Mouse (Mus musculus) CH12.LX (cell line): Measurements from ENCODE around the gene Dcpp1. TPM values are rescaled to one million over a fixed set of nuclear protein-coding genes. Genes with fewer than 3 reads are reported as not detected.
"Not testable (repeated sequence)": the region's sequence is repeated elsewhere in the genome, so short reads cannot be mapped to it uniquely, and the experiment has no call there.

Experiments
- DNase-seq: peaks from one replicate; pipeline ENCODE4 v3.0.0-alpha.2; 2013; ENCODE audit errors: extremely low read depth
- H3K27ac ChIP-seq: 2 replicates; pipeline ENCODE4 v1.5.1; 2012; ENCODE audit warnings: low read depth, mild to moderate bottlenecking, control low read depth, moderate library complexity; ENCODE audit not compliant: insufficient read depth
- H3K27me3 ChIP-seq: replicated peaks from 2 replicates; pipeline ENCODE3; 2012; ENCODE audit warnings: inconsistent platforms
- H3K36me3 ChIP-seq, 2 experiments: replicated peaks in 1 of 2; 2 replicates each; pipeline versions ENCODE3 to v1.6.1; 2012; ENCODE audit warnings: inconsistent platforms in 1 of 2, low read length in 1 of 2, mild to moderate bottlenecking in 1 of 2, mixed read lengths in 1 of 2, moderate library complexity in 1 of 2; ENCODE audit not compliant: control insufficient read depth in 1 of 2, insufficient read depth in 1 of 2
- H3K4me1 ChIP-seq, 2 experiments: 2 replicates each; pipeline ENCODE4 v1.6.1; 2012; ENCODE audit warnings: inconsistent platforms in 1 of 2, moderate library complexity in 1 of 2; ENCODE audit not compliant: insufficient read depth in 2 of 2, control insufficient read depth in 1 of 2
- H3K4me2 ChIP-seq: 2 replicates; pipeline ENCODE4 v1.6.1; 2012; ENCODE audit warnings: low read depth, mild to moderate bottlenecking, control low read depth; ENCODE audit not compliant: poor library complexity, insufficient read depth, severe bottlenecking
- H3K4me3 ChIP-seq, 3 experiments: fragments of 150-350 bp in 1 of 3; sonication (generic) in 1 of 3; replicated peaks in 1 of 3; 2 replicates each; pipeline versions ENCODE3 to v1.5.1; 2011 to 2012; ENCODE audit warnings: low read depth in 2 of 3, low read length in 2 of 3, mild to moderate bottlenecking in 2 of 3, moderate library complexity in 2 of 3, control low read depth in 1 of 3, improper control_type of control experiment in 1 of 3, inconsistent platforms in 1 of 3, mixed read lengths in 1 of 3; ENCODE audit not compliant: poor library complexity in 1 of 3
- H3K79me2 ChIP-seq: replicated peaks from 2 replicates; pipeline ENCODE4 v1.6.1; 2012; ENCODE audit warnings: mild to moderate bottlenecking, moderate library complexity; ENCODE audit not compliant: control insufficient read depth, poor library complexity, insufficient read depth, severe bottlenecking; ENCODE audit errors: extremely low read depth
- H3K9ac ChIP-seq: 2 replicates; pipeline ENCODE4 v1.6.1; 2012; ENCODE audit warnings: low read depth, mild to moderate bottlenecking, control low read depth, moderate library complexity; ENCODE audit not compliant: insufficient read depth
- H3K9me3 ChIP-seq: replicated peaks from 2 replicates; pipeline ENCODE3; 2012; ENCODE audit warnings: low read length, inconsistent platforms, mixed read lengths
- CHD1 ChIP-seq: IDR thresholded peaks from 2 replicates; pipeline ENCODE4 v1.6.1; 2012; ENCODE audit warnings: low read depth, low read length, improper control_type of control experiment, inconsistent platforms
- CTCF ChIP-seq, 2 experiments: IDR thresholded peaks in 1 of 2; conservative IDR thresholded peaks in 1 of 2; 2 replicates each; pipeline ENCODE4 v1.5.1; 2011 to 2012; ENCODE audit warnings: low read depth in 2 of 2, low read length in 2 of 2, improper control_type of control experiment in 1 of 2, inconsistent platforms in 1 of 2, mild to moderate bottlenecking in 1 of 2, moderate library complexity in 1 of 2
- E2F4 ChIP-seq: IDR thresholded peaks from 2 replicates; pipeline ENCODE4 v1.6.1; 2011; ENCODE audit warnings: low read depth, low read length, improper control_type of control experiment; ENCODE audit not compliant: insufficient replicate concordance
- ELF1 ChIP-seq: IDR thresholded peaks from 2 replicates; pipeline ENCODE4 v1.6.1; 2014; ENCODE audit warnings: low read depth, mild to moderate bottlenecking, inconsistent platforms, low read length, improper control_type of control experiment
- EP300 ChIP-seq: IDR thresholded peaks from 2 replicates; pipeline ENCODE4 v1.6.1; 2011; ENCODE audit warnings: low read length, improper control_type of control experiment
- HCFC1 ChIP-seq: IDR thresholded peaks from 2 replicates; pipeline ENCODE4 v1.6.1; 2012; ENCODE audit warnings: low read depth, mild to moderate bottlenecking, inconsistent platforms, low read length, improper control_type of control experiment
- IRF4 ChIP-seq: IDR thresholded peaks from 2 replicates; pipeline ENCODE4 v1.6.1; 2014; ENCODE audit warnings: low read depth, mild to moderate bottlenecking, inconsistent platforms, low read length, improper control_type of control experiment
- JUN ChIP-seq: IDR thresholded peaks from 2 replicates; pipeline ENCODE4 v1.6.1; 2011; ENCODE audit warnings: low read depth, mild to moderate bottlenecking, low read length, improper control_type of control experiment, moderate library complexity; ENCODE audit not compliant: insufficient read depth
- KAT2A ChIP-seq: IDR thresholded peaks from 2 replicates; pipeline ENCODE4 v1.6.1; 2012; ENCODE audit warnings: low read length, improper control_type of control experiment, inconsistent platforms; ENCODE audit not compliant: insufficient replicate concordance
- MAX ChIP-seq: IDR thresholded peaks from 2 replicates; pipeline ENCODE4 v1.6.1; 2011; ENCODE audit warnings: low read length, improper control_type of control experiment
- MEF2A ChIP-seq: IDR thresholded peaks from 2 replicates; pipeline ENCODE4 v1.6.1; 2014; ENCODE audit warnings: low read depth, mild to moderate bottlenecking, inconsistent platforms, low read length, improper control_type of control experiment, borderline replicate concordance
- MYC ChIP-seq: IDR thresholded peaks from 2 replicates; pipeline ENCODE4 v1.6.1; 2011; ENCODE audit warnings: low read depth, mild to moderate bottlenecking, improper control_type of control experiment, low read length
- NRF1 ChIP-seq: IDR thresholded peaks from 2 replicates; pipeline ENCODE4 v1.6.1; 2014; ENCODE audit warnings: low read depth, mild to moderate bottlenecking, inconsistent platforms, low read length, improper control_type of control experiment, moderate library complexity
- PAX5 ChIP-seq: IDR thresholded peaks from 2 replicates; pipeline ENCODE4 v1.6.1; 2012; ENCODE audit warnings: low read length, inconsistent platforms, mixed read lengths
- RAD21 ChIP-seq: IDR thresholded peaks from 2 replicates; pipeline ENCODE4 v1.6.1; 2011; ENCODE audit warnings: low read depth, mild to moderate bottlenecking, low read length, improper control_type of control experiment, moderate library complexity
- RCOR1 ChIP-seq: conservative IDR thresholded peaks from 2 replicates; pipeline ENCODE4 v1.6.1; 2012; ENCODE audit warnings: low read depth, mild to moderate bottlenecking, inconsistent platforms, low read length, improper control_type of control experiment
- TBP ChIP-seq: conservative IDR thresholded peaks from 2 replicates; pipeline ENCODE4 v1.6.1; 2011; ENCODE audit warnings: low read depth, low read length, improper control_type of control experiment
- TCF12 ChIP-seq: IDR thresholded peaks from 2 replicates; pipeline ENCODE4 v1.6.1; 2014; ENCODE audit warnings: low read depth, mild to moderate bottlenecking, inconsistent platforms, low read length, improper control_type of control experiment
- UBTF ChIP-seq: IDR thresholded peaks from 2 replicates; pipeline ENCODE4 v1.6.1; 2012; ENCODE audit warnings: low read depth, mild to moderate bottlenecking, inconsistent platforms, low read length, improper control_type of control experiment, moderate library complexity
- USF2 ChIP-seq: conservative IDR thresholded peaks from 2 replicates; pipeline ENCODE4 v1.6.1; 2011; ENCODE audit warnings: low read depth, low read length, improper control_type of control experiment
- ZC3H11A ChIP-seq: IDR thresholded peaks from 2 replicates; pipeline ENCODE4 v1.6.1; 2012; ENCODE audit warnings: low read depth, mild to moderate bottlenecking, inconsistent platforms, low read length, improper control_type of control experiment
- ZKSCAN1 ChIP-seq: IDR thresholded peaks from 2 replicates; pipeline ENCODE4 v1.6.1; 2012; ENCODE audit warnings: low read depth, inconsistent platforms, low read length, improper control_type of control experiment, borderline replicate concordance
- ZMIZ1 ChIP-seq: IDR thresholded peaks from 2 replicates; pipeline ENCODE4 v1.6.1; 2012; ENCODE audit warnings: low read depth, mild to moderate bottlenecking, inconsistent platforms, low read length, improper control_type of control experiment
- ZNF384 ChIP-seq: IDR thresholded peaks from 2 replicates; pipeline ENCODE4 v1.6.1; 2012; ENCODE audit warnings: low read depth, low read length, improper control_type of control experiment, inconsistent platforms
- dilution Hi-C: fragments of 300-500 bp; cut with MboI; formaldehyde crosslinking; loops from 2 replicates; pipeline ENCODE4 v1.14.3; 2020; ENCODE audit warnings: low sequenced_read_pairs; ENCODE audit not compliant: extremely low pct_unique_long_range_greater_than_20kb, extremely low pct_ligation_motif_present
- in situ Hi-C: fragments of 300-500 bp; cut with MboI; formaldehyde crosslinking; loops from 3 replicates; pipeline ENCODE4 v1.14.3; 2019; ENCODE audit warnings: low sequenced_read_pairs, low pct_ligation_motif_present, low pct_unique_long_range_greater_than_20kb, mixed read lengths
- polyA plus RNA-seq: library from polyadenylated mRNA; unstranded; fragments of >175 nt; gene quantifications from 2 replicates; pipeline ENCODE4 v1.2.1, GENCODE M21; 2012; ENCODE audit warnings: low read depth; ENCODE audit not compliant: insufficient read length
- total RNA-seq, 2 experiments: library from RNA; depleted of rRNA; stranded (reverse); fragments of 300-350 nt in 1 of 2; fragments of >200 nt in 1 of 2; gene quantifications; 2 replicates each; pipeline ENCODE4 v1.2.3; 2012 to 2014

Dcpp1 gene
- total and polyA plus RNA-seq, 3 experiments, result not detected

GRCm38 (mm10) chr17:23877166-23877565 is 3.5 kb upstream of the Dcpp1 start:
- dilution Hi-C loops (no loop called here), in situ Hi-C loops (no loop called here)
- no peak overlapping the region for H3K4me2 ChIP-seq
- no peaks in the 10 kb centered on the region for H3K79me2 ChIP-seq
- DNase-seq, result no peak
- H3K9me3 ChIP-seq, result no peaks in the 10 kb centered on the region
- no peak overlapping the region for H3K4me3 ChIP-seq
- H3K4me1 ChIP-seq, result no peaks in the 10 kb centered on the region
- H3K27me3 ChIP-seq, result peaks cover 33% of the 10 kb centered on the region
- no peaks in the 10 kb centered on the region for H3K36me3 ChIP-seq
- H3K27ac ChIP-seq, result no peak overlapping the region
- TF ChIP-seq TBP (no peak), TCF12 (no peak), NRF1 (no peak), CHD1 (no peak), ZNF384 (no peak), RAD21 (no peak), ZMIZ1 (no peak), KAT2A (no peak)
- H3K9ac ChIP-seq, result no peak overlapping the region

- in situ Hi-C loops, H3K79me2 ChIP-seq, H3K27me3 ChIP-seq, H3K4me2 ChIP-seq, H3K9me3 ChIP-seq, DNase-seq, H3K4me3 ChIP-seq, H3K36me3 ChIP-seq, dilution Hi-C loops, H3K4me1 ChIP-seq, H3K9ac ChIP-seq, H3K27ac ChIP-seq: not testable (repeated sequence)
Observed at GRCm38 (mm10) chr17:23917158-23917557, 36.5 kb downstream of the Dcpp1 start, which contains the start of gene Dcpp3. Gene Dcpp3, plus strand, starts transcription at chr17:23917458.

GRCm38 (mm10) chr17:23924531-23925007 is 43.9 kb downstream of the Dcpp1 start:
- H3K4me1 ChIP-seq, result peaks cover 0 to 10% of the 10 kb centered on the region in 2 experiments; a peak in 2 of 4 replicates
- DNase-seq, result peak; percentile 89
- peak overlapping the region; percentile 39 for H3K9ac ChIP-seq
- no peaks in the 10 kb centered on the region for H3K9me3 ChIP-seq
- no peak overlapping the region for H3K27ac ChIP-seq
- peaks cover 26% of the 10 kb centered on the region for H3K27me3 ChIP-seq
- dilution Hi-C loops (no loop called here), in situ Hi-C loops (no loop called here)
- peak overlapping the region; percentile 49 to 65 (median 59) for H3K4me3 ChIP-seq
- no peaks in the 10 kb centered on the region for H3K36me3 ChIP-seq
- H3K4me2 ChIP-seq, result peak overlapping the region; percentile 79
- H3K79me2 ChIP-seq, result no peaks in the 10 kb centered on the region
- TF ChIP-seq MEF2A (0 out of 2 replicates have a peak, but pooled peaks have one; percentile 24), MAX (peak; percentile 83), ELF1 (peak; percentile 52; the same call in 1 of the 2 replicates), EP300 (no peak), ZMIZ1 (peak; percentile 79), RAD21 (no peak), ZC3H11A (no peak), USF2 (no peak), E2F4 (peak; percentile 89; the same call in 1 of the 2 replicates), TCF12 (no peak; the same call in 1 of the 2 replicates), MYC (no peak), CTCF (conservative IDR thresholded peaks at IDR 0.05 in 1 of 2, IDR thresholded peaks at IDR 0.05 in 1 of 2; ENCODE audit: low read depth in 2 of 2, low read length in 2 of 2) (no peak), NRF1 (peak; percentile 96), HCFC1 (peak; percentile 25; the same call in 1 of the 2 replicates), UBTF (no peak), IRF4 (no peak; the same call in 1 of the 2 replicates), ZKSCAN1 (no peak), PAX5 (no peak), ZNF384 (no peak), RCOR1 (no peak), JUN (no peak)
